ENCODE assay signal across 29 mouse cellular contexts in the genomic region with DNA sequence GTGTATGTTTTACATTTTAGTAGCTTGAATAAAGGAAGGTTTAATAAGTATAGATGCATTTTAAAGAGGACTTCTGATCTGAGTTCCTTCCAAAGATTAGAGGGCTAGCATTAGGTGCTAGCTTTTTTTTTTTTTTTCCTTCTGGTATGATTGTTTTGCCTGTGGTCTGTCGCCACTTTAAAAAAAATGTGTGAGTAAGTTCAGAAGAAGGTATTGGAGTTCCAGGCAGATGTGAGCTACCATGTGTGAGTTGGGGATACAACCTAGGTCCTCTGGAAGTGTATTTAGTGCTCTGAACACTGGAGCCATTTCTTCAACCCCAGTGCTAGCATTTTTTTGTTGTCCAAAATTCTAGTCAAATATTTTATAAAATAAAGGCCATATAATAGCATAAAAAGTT.
"Had no signal": no experiment of that assay in that cellular context is flagged by ENCODE, and none has a peak within 500 bp of the region (broad histone marks: within the 10 kb centered on the region; RNA-seq: fewer than 3 reads in every experiment).

No protein-coding gene starts in this region.

- H3K4me2 ChIP-seq: limb, embryonic 12.5 days; limb, embryonic 13.5 days; limb, embryonic 15.5 days; liver, embryonic 11.5 days; liver, embryonic 12.5 days; liver, embryonic 13.5 days; liver, embryonic 15.5 days; lung, embryonic 14.5 days; lung, embryonic 15.5 days; midbrain, embryonic 11.5 days; midbrain, embryonic 12.5 days; midbrain, embryonic 13.5 days; midbrain, embryonic 15.5 days had no signal

- H3K9ac ChIP-seq: limb, embryonic 12.5 days; limb, embryonic 13.5 days; limb, embryonic 15.5 days; liver, embryonic 12.5 days; liver, embryonic 13.5 days; liver, embryonic 14.5 days; liver, embryonic 15.5 days; liver, postnatal 0 days; lung, embryonic 14.5 days; lung, embryonic 15.5 days; midbrain, embryonic 12.5 days; midbrain, embryonic 13.5 days; midbrain, embryonic 15.5 days had no signal

- H3K9me3 ChIP-seq: limb, embryonic 10.5 days; limb, embryonic 12.5 days; limb, embryonic 13.5 days; limb, embryonic 15.5 days; liver, embryonic 12.5 days; liver, embryonic 13.5 days; liver, embryonic 15.5 days; lung, embryonic 15.5 days; megakaryocyte, embryonic 14.5 days; midbrain, embryonic 10.5 days; midbrain, embryonic 12.5 days; midbrain, embryonic 13.5 days; midbrain, embryonic 15.5 days had no signal

- H3K4me1 ChIP-seq: limb, embryonic 10.5 days; limb, embryonic 12.5 days; limb, embryonic 13.5 days; limb, embryonic 15.5 days; liver, embryonic 12.5 days; liver, embryonic 13.5 days; liver, embryonic 15.5 days; lung, embryonic 15.5 days; megakaryocyte, embryonic 14.5 days; midbrain, embryonic 10.5 days; midbrain, embryonic 12.5 days; midbrain, embryonic 13.5 days; midbrain, embryonic 15.5 days had no signal

- H3K36me3 ChIP-seq: limb, embryonic 10.5 days; limb, embryonic 12.5 days; limb, embryonic 13.5 days; limb, embryonic 15.5 days; liver, embryonic 12.5 days; liver, embryonic 13.5 days; liver, embryonic 15.5 days; lung, embryonic 15.5 days; midbrain, embryonic 10.5 days; midbrain, embryonic 12.5 days; midbrain, embryonic 13.5 days; midbrain, embryonic 15.5 days had no signal

- H3K27ac ChIP-seq: limb, embryonic 10.5 days; limb, embryonic 12.5 days; limb, embryonic 13.5 days; limb, embryonic 15.5 days; liver, embryonic 12.5 days; liver, embryonic 13.5 days; liver, embryonic 14.5 days; liver, embryonic 15.5 days; lung, embryonic 15.5 days; macrophage; midbrain, embryonic 10.5 days; midbrain, embryonic 12.5 days; midbrain, embryonic 13.5 days; midbrain, embryonic 15.5 days had no signal

- DNase-seq: left cerebral cortex, postnatal 4 days; liver; liver, embryonic 13.5 days; liver, postnatal 0 days; lung, adult 18-20 months; lung, adult 2 months; lung, embryonic 14.5 days; lung, postnatal 10 days; lung, postnatal 14 days; lung, postnatal 36 days; lung, postnatal 4 days; midbrain, embryonic 14.5 days had no signal

- H3K4me3 ChIP-seq: limb, embryonic 10.5 days; limb, embryonic 12.5 days; limb, embryonic 13.5 days; limb, embryonic 15.5 days; liver, embryonic 12.5 days; liver, embryonic 13.5 days; liver, embryonic 15.5 days; lung, embryonic 15.5 days; megakaryocyte, embryonic 14.5 days; midbrain, embryonic 10.5 days; midbrain, embryonic 12.5 days; midbrain, embryonic 13.5 days; midbrain, embryonic 15.5 days; myocyte had no signal

- H3K27me3 ChIP-seq: limb, embryonic 12.5 days; limb, embryonic 13.5 days; limb, embryonic 15.5 days; liver, embryonic 12.5 days; liver, embryonic 13.5 days; liver, embryonic 15.5 days; lung, embryonic 15.5 days; megakaryocyte, embryonic 14.5 days; midbrain, embryonic 12.5 days; midbrain, embryonic 13.5 days; midbrain, embryonic 15.5 days had no signal
